Mouse (Mus musculus) intestine, embryonic 16.5 days (tissue): ENCODE data around the gene Asah2. TPM values are rescaled to one million over a fixed set of nuclear protein-coding genes. Genes with fewer than 3 reads are reported as not detected.

ENCODE experiments used
- ATAC-seq: fragments of 200-750 bp; cut with Nextera tagmentation; 2 replicates; pipeline ENCODE4 v1.8.0; 2017; ENCODE audit warnings: moderate TSS enrichment, moderate library complexity
- H3K27ac ChIP-seq: fragments of 300-500 bp; sonication (generic); 2 replicates; pipeline ENCODE4 v1.5.1; 2014; ENCODE audit warnings: mild to moderate bottlenecking, low read length
- H3K27me3 ChIP-seq: fragments of 300-500 bp; sonication (generic); replicated peaks from 2 replicates; pipeline ENCODE4 v1.6.1; 2014; ENCODE audit warnings: low read length, control low read depth, mixed read lengths; ENCODE audit not compliant: control insufficient read depth, insufficient read depth
- H3K36me3 ChIP-seq: fragments of 300-500 bp; sonication (generic); 2 replicates; pipeline ENCODE4 v1.6.1; 2014; ENCODE audit warnings: low read length, control low read depth; ENCODE audit not compliant: control insufficient read depth, insufficient read depth
- H3K4me1 ChIP-seq: fragments of 300-500 bp; sonication (generic); 2 replicates; pipeline ENCODE4 v1.6.1; 2014; ENCODE audit warnings: low read length, control low read depth, mixed read lengths; ENCODE audit not compliant: control insufficient read depth, insufficient read depth
- H3K4me2 ChIP-seq: fragments of 300-500 bp; sonication (generic); 2 replicates; pipeline ENCODE4 v1.6.1; 2014; ENCODE audit warnings: low read depth, low read length, control low read depth
- H3K4me3 ChIP-seq: fragments of 300-500 bp; sonication (generic); 2 replicates; pipeline ENCODE4 v1.5.1; 2014; ENCODE audit warnings: mild to moderate bottlenecking, low read length
- H3K9ac ChIP-seq: fragments of 300-500 bp; sonication (generic); 2 replicates; pipeline ENCODE4 v1.6.1; 2014; ENCODE audit warnings: low read depth, low read length
- H3K9me3 ChIP-seq: fragments of 300-500 bp; sonication (generic); 2 replicates; pipeline ENCODE4 v1.6.1; 2016; ENCODE audit warnings: low read length, control low read depth; ENCODE audit not compliant: control insufficient read depth
- WGBS: fragments of 180-500 bp; shearing (Covaris S2); extraction: QIAGEN DNeasy Blood & Tissue Kit; methylation state at CpG from one replicate; pipeline ENCODE4 v1.1.7; 2014; 5-methylcytosine and 5-hydroxymethylcytosine counted together
- polyA plus RNA-seq: library from polyadenylated mRNA; unstranded; fragments of >200 nt; fragmentation: Nextera tagmentation; extraction: Ambion mirVana; gene quantifications from 2 replicates; pipeline ENCODE4 v1.2.1, GENCODE M21; 2015

Gene Asah2
- polyA plus RNA-seq = 4.4 and 6.4 TPM in 2 replicates

GRCm38 (mm10) chr19:32107771-32108306 lies at the start of gene Asah2:
Gene Asah2, minus strand, starts transcription at chr19:32108211.
- no peaks in the 10 kb centered on the region for H3K9me3 ChIP-seq
- H3K4me1 ChIP-seq = peaks cover 16% of the 10 kb centered on the region
- H3K27ac ChIP-seq = peak within 1 kb of the TSS; percentile 99
- ATAC-seq = peak; percentile 96
- no peaks in the 10 kb centered on the region for H3K36me3 ChIP-seq
- peak within 1 kb of the TSS; percentile 63 for H3K4me2 ChIP-seq
- peak within 1 kb of the TSS; percentile 73 for H3K4me3 ChIP-seq
- WGBS = under 1% methylated on average over 28 of the region's 28 CpGs
- no peaks in the 10 kb centered on the region for H3K27me3 ChIP-seq
- peak within 1 kb of the TSS; percentile 96 for H3K9ac ChIP-seq

- peaks cover 7% of the 10 kb centered on the region; the same call in 1 of the 2 replicates for H3K36me3 ChIP-seq
- WGBS = 71% methylated on average over 6 of the region's 6 CpGs
- 0 out of 2 replicates have a peak overlapping the region, but pooled peaks have one; percentile 11 for H3K9ac ChIP-seq
- ATAC-seq = peak; percentile 97
- no peak overlapping the region for H3K4me3 ChIP-seq
- no peaks in the 10 kb centered on the region for H3K27me3 ChIP-seq
- H3K4me2 ChIP-seq = no peak overlapping the region
- no peaks in the 10 kb centered on the region for H3K9me3 ChIP-seq
- H3K27ac ChIP-seq = no peak overlapping the region
- H3K4me1 ChIP-seq = peaks cover 5% of the 10 kb centered on the region; the same call in 1 of the 2 replicates
These were observed 49.0 kb upstream of the Asah2 start for GRCm38 (mm10) chr19:32157045-32157444.

GRCm38 (mm10) chr19:32152529-32152928 lies 44.5 kb upstream of the Asah2 start:
- H3K27ac ChIP-seq = no peak overlapping the region

DNA sequence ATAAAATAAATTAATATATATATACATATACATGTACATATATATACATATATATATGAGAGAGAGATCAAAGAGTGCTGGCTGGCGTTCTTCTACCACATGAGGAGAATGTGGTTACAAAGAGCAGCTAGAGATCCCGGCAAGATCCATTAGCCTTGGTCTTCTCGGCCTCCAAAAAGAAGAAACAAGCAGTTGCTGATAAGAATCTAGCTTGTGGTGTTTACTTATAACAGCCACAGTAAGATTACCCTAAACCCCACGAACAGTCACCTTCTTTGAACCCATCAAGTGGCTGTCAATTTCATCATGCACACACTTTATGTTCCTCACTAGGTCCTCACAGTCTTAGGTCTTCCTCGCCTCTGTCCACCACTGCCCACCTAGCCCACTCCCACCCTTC lies 40.7 kb upstream of the Asah2 start:
- WGBS = 68% methylated on average over 5 of the region's 5 CpGs
- Histone ChIP-seq H3K27ac (no peak overlapping the region), H3K4me1 (no peaks in the 10 kb centered on the region), H3K4me2 (no peak overlapping the region), H3K27me3 (no peaks in the 10 kb centered on the region), H3K9me3 (no peaks in the 10 kb centered on the region), H3K36me3 (no peaks in the 10 kb centered on the region), H3K9ac (no peak overlapping the region), H3K4me3 (no peak overlapping the region)
- ATAC-seq = no peak

More at GRCm38 (mm10) chr19:32152529-32152928, 44.5 kb upstream of the Asah2 start:
- no peak for ATAC-seq
- peaks cover 5% of the 10 kb centered on the region; the same call in 1 of the 2 replicates for H3K4me1 ChIP-seq
- no peak overlapping the region for H3K4me2 ChIP-seq
- no peak overlapping the region for H3K9ac ChIP-seq
- no peaks in the 10 kb centered on the region for H3K9me3 ChIP-seq
- no peaks in the 10 kb centered on the region for H3K27me3 ChIP-seq
- no peaks in the 10 kb centered on the region for H3K36me3 ChIP-seq
- no peak overlapping the region for H3K4me3 ChIP-seq
- WGBS = 74% methylated on average over 6 of the region's 6 CpGs

DNA sequence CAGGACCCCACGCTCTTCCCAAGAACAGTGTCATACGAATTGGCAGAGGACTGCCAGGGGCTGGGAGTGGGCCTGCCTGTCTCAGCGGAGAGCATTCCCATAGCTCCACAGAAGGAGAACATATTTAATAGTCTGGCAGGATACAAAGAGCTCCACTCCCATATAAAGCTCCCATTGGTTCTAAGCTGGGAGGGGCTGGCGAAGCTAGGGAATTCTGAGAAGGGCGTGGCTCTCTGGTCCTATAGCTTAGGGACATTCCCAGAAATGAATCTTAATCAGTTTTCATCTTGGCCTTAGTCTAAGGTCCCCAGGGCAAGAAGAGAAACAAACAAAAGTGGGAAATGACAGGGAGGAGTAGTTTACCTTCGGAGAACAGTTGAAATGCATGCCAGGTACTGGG lies 34.4 kb upstream of the Asah2 start:
- Histone ChIP-seq H3K4me1 (peaks cover 3% of the 10 kb centered on the region; the same call in 1 of the 2 replicates), H3K27ac (no peak overlapping the region), H3K4me3 (no peak overlapping the region), H3K9ac (no peak overlapping the region), H3K36me3 (no peaks in the 10 kb centered on the region), H3K9me3 (no peaks in the 10 kb centered on the region), H3K4me2 (no peak overlapping the region), H3K27me3 (no peaks in the 10 kb centered on the region)
- WGBS = 90% methylated on average over 6 of the region's 6 CpGs
- ATAC-seq = no peak

GRCm38 (mm10) chr19:32138361-32139088 lies 30.5 kb upstream of the Asah2 start:
- ATAC-seq = peak; percentile 49
- Histone ChIP-seq H3K36me3 (no peaks in the 10 kb centered on the region), H3K27me3 (no peaks in the 10 kb centered on the region), H3K9me3 (no peaks in the 10 kb centered on the region), H3K4me3 (no peak overlapping the region), H3K27ac (peak overlapping the region; percentile 63), H3K4me2 (no peak overlapping the region), H3K9ac (no peak overlapping the region), H3K4me1 (peaks cover 10% of the 10 kb centered on the region; the same call in 1 of the 2 replicates)
- 70% methylated on average over 14 of the region's 14 CpGs for WGBS

DNA sequence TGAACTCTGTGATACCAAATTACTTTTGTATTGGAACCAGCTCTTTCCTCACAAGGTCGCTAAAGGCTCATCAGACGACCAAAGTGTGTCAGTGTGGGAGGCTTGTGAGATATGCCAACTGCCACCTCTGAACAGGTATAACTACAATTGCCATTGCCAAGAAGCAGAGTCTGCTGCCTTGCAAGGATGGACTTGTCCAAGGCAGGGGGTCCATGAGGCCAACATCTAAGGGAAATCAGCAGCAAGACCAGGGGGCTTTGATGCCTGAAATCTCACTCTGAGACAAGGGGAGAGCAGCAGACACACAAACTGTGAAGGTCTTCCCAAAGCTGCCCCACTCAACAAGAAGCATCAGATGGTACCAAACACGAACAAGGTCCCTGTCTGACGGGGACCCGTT lies 29.9 kb upstream of the Asah2 start:
- no peaks in the 10 kb centered on the region for H3K9me3 ChIP-seq
- H3K4me1 ChIP-seq = peaks cover 10% of the 10 kb centered on the region; the same call in 1 of the 2 replicates
- no peak overlapping the region for H3K4me2 ChIP-seq
- H3K36me3 ChIP-seq = no peaks in the 10 kb centered on the region
- no peak overlapping the region for H3K9ac ChIP-seq
- no peak for ATAC-seq
- no peak overlapping the region; the same call in 1 of the 2 replicates for H3K27ac ChIP-seq
- no peaks in the 10 kb centered on the region for H3K27me3 ChIP-seq
- H3K4me3 ChIP-seq = no peak overlapping the region
- 89% methylated on average over 5 of the region's 5 CpGs for WGBS

- H3K4me2 ChIP-seq = no peak overlapping the region
- 39% methylated on average over 4 of the region's 4 CpGs for WGBS
These were observed 29.0 kb upstream of the Asah2 start for GRCm38 (mm10) chr19:32136888-32137625.

More at GRCm38 (mm10) chr19:32136888-32137625, 29.0 kb upstream of the Asah2 start:
- Histone ChIP-seq H3K36me3 (no peaks in the 10 kb centered on the region), H3K9me3 (no peaks in the 10 kb centered on the region), H3K9ac (no peak overlapping the region), H3K4me1 (peaks cover 10% of the 10 kb centered on the region; the same call in 1 of the 2 replicates), H3K4me3 (no peak overlapping the region), H3K27me3 (no peaks in the 10 kb centered on the region), H3K27ac (peak overlapping the region; percentile 57; the same call in 1 of the 2 replicates)
- peak; percentile 89 for ATAC-seq
